Mouse (Mus musculus) Patski (cell line): ENCODE data around the gene Synpo2. TPM values are rescaled to one million over a fixed set of nuclear protein-coding genes. Genes with fewer than 3 reads are reported as not detected.

ENCODE experiments used
- ATAC-seq: fragments of 100-300 bp; one replicate; pipeline ENCODE4 v1.8.0; 2021
- CTCF ChIA-PET: fragments of 350-600 bp; sonication (Branson Sonifier 250); formaldehyde crosslinking; loops from one replicate; lab custom pipeline; 2022; ENCODE audit warnings: inconsistent platforms; lab: Charles Lee
- POLR2A ChIA-PET: fragments of 350-600 bp; sonication (Branson Sonifier 250); formaldehyde crosslinking; loops from one replicate; lab custom pipeline; 2022; ENCODE audit warnings: antibody characterized with exemption, inconsistent platforms; lab: Charles Lee
- DNase-seq: peaks from one replicate; pipeline ENCODE4 v3.0.0-alpha.2; 2011; ENCODE audit warnings: low read depth, low spot score
- H3K27me3 ChIP-seq: fragments of 371-371 bp; one replicate; pipeline ENCODE4 v1.5.1; 2021
- CTCF ChIP-seq: fragments of 100-300 bp; IDR thresholded peaks from one replicate; pipeline ENCODE4 v1.5.1; 2021
- in situ Hi-C: fragments of 300-500 bp; cut with MboI; formaldehyde crosslinking; loops from 3 replicates; pipeline ENCODE4 v1.11.1; 2018; ENCODE audit warnings: low pct_unique_long_range_greater_than_20kb, mixed read lengths
- polyA plus RNA-seq: library from polyadenylated mRNA; unstranded; gene quantifications from one replicate; pipeline ENCODE4 v1.2.3, GENCODE M21; 2021

Synpo2 gene
- polyA plus RNA-seq, 1 experiment from 2014 or later = 0.83 TPM

DNA sequence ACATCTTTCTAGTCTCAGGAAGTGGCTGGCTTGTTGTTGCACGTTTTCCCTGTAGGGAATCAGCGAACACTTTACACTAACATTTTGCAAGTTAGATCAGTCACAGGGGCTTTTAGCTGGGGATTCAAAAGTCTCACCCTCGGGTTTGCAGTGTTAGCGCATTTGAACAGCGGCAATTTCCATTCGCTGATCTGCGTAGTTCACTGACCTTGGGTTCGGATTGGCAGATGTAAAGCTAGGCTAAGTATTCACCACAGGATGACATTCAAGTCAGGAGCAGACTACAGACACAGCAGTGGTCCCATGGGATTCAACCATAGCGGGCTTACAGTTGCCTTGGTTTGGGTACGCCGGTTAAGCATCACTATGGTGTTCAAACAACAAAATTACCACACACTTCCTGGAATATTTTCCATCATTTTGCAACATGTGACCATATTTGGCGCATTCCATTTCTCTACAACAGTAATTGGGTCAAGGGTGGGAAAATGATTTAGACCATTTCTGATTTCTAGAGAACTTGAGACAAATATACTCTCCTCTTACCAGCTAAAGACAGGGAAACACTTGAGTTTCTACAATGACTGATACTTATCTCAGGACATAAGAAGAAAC lies 47.2 kb downstream of the Synpo2 start:
- no peaks in the 10 kb centered on the region for H3K27me3 ChIP-seq
- POLR2A ChIA-PET = interaction anchor here (0.7 to 1.3 kb wide), 3 partner anchors 9 to 13 kb away, joined by 3 to 4 read pairs (median 3); no protein-coding TSS in a partner anchor
- TF ChIP-seq CTCF = no peak
- in situ Hi-C loops = no loop called here
- DNase-seq (no peak), ATAC-seq (no peak)
- CTCF ChIA-PET = interaction anchor here (0.7 to 5.8 kb wide), 9 partner anchors 8 to 134 kb away, joined by 3 to 50 read pairs (median 4); no protein-coding TSS in a partner anchor

DNA sequence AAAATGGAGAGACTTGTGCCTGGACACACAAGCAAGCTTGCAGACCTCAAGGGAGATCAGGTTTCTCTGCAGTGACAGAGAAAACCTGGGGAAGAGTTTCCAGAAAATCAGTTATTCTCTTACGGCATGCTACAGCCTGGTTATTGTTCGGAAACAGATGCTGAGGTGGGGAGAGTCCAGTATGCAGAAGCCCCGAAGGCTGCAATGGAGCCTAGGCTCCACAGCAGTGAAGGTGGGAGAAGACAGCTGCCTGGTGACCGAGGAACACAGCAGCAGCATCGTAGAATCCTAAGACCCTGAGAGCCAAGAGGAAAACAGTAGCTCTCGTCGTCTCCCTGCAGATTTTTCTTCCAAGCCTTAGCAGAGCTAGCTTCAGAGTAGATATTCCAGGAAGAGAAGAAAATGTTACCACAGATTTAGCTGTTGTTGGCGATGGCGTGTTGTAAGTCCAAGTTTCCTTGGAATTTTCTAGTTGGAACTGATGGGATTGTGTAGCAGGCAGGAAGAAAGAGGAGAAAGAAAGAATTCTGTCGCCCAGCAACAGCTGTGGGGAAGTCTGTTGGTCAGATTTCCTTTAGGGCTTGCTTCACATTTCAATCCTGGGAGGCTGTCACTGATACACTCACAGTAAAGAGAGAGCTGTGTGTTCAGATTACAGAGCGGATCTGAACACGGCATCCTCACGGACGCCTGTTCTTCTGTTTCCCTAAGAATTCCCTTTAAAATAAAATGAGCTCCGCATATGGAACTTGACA lies 48.4 kb downstream of the Synpo2 start:
- DNase-seq = no peak
- in situ Hi-C loops = no loop called here
- TF ChIP-seq CTCF = no peak
- H3K27me3 ChIP-seq = no peaks in the 10 kb centered on the region
- POLR2A ChIA-PET = interaction anchor here (0.7 to 1.3 kb wide), 2 partner anchors 12 to 301 kb away, joined by 4 read pairs; no protein-coding TSS in a partner anchor
- ATAC-seq = no peak
- CTCF ChIA-PET = interaction anchor here (0.9 to 4.2 kb wide), 10 partner anchors 16 to 142 kb away, joined by 3 to 26 read pairs (median 4); no protein-coding TSS in a partner anchor

- ChIA-PET POLR2A (no interaction called here), CTCF (interaction anchor here (0.9 to 3.5 kb wide), 5 partner anchors 10 to 33 kb away, joined by 3 to 14 read pairs (median 3); no protein-coding TSS in a partner anchor)
- H3K27me3 ChIP-seq = no peaks in the 10 kb centered on the region
- ATAC-seq (no peak), DNase-seq (no peak)
- TF ChIP-seq CTCF = no peak
- in situ Hi-C loops = no loop called here
These were observed 50.6 kb downstream of the Synpo2 start for GRCm38 (mm10) chr3:123185238-123185925.

- CTCF ChIA-PET = interaction anchor here (0.9 to 7.0 kb wide), 10 partner anchors 8 to 50 kb away, joined by 3 to 50 read pairs (median 3); no protein-coding TSS in a partner anchor
- DNase-seq (no peak), ATAC-seq (no peak)
- H3K27me3 ChIP-seq = no peaks in the 10 kb centered on the region
- TF ChIP-seq CTCF = no peak
- in situ Hi-C loops = no loop called here
- POLR2A ChIA-PET = no interaction called here
These were observed 51.7 kb downstream of the Synpo2 start for GRCm38 (mm10) chr3:123184281-123184680.

GRCm38 (mm10) chr3:123179508-123179907 lies 56.4 kb downstream of the Synpo2 start:
- ChIA-PET POLR2A (interaction anchor here (0.7 to 1.0 kb wide), 2 partner anchors 10 kb away, joined by 3 read pairs; no protein-coding TSS in a partner anchor), CTCF (interaction anchor here (0.6 to 7.0 kb wide), 9 partner anchors 10 to 150 kb away, joined by 3 to 50 read pairs (median 6); no protein-coding TSS in a partner anchor)
- TF ChIP-seq CTCF = no peak
- ATAC-seq (peak; percentile 31), DNase-seq (no peak)
- H3K27me3 ChIP-seq = no peaks in the 10 kb centered on the region
- in situ Hi-C loops = no loop called here

GRCm38 (mm10) chr3:123179041-123179440 lies 56.9 kb downstream of the Synpo2 start:
- ChIA-PET POLR2A (interaction anchor here (1.0 kb wide), 1 partner anchor 9 kb away, joined by 3 read pairs; no protein-coding TSS in a partner anchor), CTCF (interaction anchor here (0.6 to 7.0 kb wide), 9 partner anchors 9 to 150 kb away, joined by 3 to 50 read pairs (median 6); no protein-coding TSS in a partner anchor)
- TF ChIP-seq CTCF = no peak
- no peaks in the 10 kb centered on the region for H3K27me3 ChIP-seq
- no peak for DNase-seq
- no peak for ATAC-seq
- in situ Hi-C loops = no loop called here

GRCm38 (mm10) chr3:123178420-123178819 lies 57.5 kb downstream of the Synpo2 start:
- DNase-seq (no peak), ATAC-seq (no peak)
- in situ Hi-C loops = no loop called here
- TF ChIP-seq CTCF = no peak
- ChIA-PET POLR2A (interaction anchor here (0.6 kb wide), 1 partner anchor 11 kb away, joined by 3 read pairs; no protein-coding TSS in a partner anchor), CTCF (interaction anchor here (1.2 to 7.0 kb wide), 8 partner anchors 9 to 151 kb away, joined by 3 to 50 read pairs (median 8); no protein-coding TSS in a partner anchor)
- H3K27me3 ChIP-seq = no peaks in the 10 kb centered on the region

GRCm38 (mm10) chr3:123176366-123177334 lies 59.3 kb downstream of the Synpo2 start:
- in situ Hi-C loops = no loop called here
- ATAC-seq (no peak), DNase-seq (no peak)
- no peaks in the 10 kb centered on the region for H3K27me3 ChIP-seq
- ChIA-PET POLR2A (interaction anchor here (0.7 kb wide), 1 partner anchor 178 kb away, joined by 7 read pairs; no protein-coding TSS in a partner anchor), CTCF (interaction anchor here (0.9 to 2.7 kb wide), 4 partner anchors 8 to 184 kb away, joined by 3 to 6 read pairs (median 4); no protein-coding TSS in a partner anchor)
- TF ChIP-seq CTCF = no peak

DNA sequence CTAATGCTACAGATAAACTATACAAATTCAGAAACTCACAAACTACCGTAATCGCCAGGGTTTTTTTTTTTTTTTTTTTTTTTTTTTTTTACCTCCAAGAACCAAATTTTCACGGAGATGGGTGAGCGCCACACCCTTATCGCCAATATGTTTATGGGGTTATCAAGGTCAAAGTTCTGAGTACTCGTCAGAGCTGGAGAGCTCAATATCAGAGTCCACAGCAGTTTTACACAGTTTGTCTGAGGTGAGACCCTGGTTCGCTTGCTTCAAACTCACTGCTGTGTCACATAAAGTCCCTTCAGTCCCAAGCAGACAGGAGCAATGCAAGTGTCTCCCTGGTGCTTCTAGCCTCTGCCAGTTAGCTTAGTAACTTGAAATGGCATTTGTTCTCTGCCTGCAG lies 60.8 kb downstream of the Synpo2 start:
- in situ Hi-C loops = no loop called here
- ChIA-PET POLR2A (interaction anchor here (0.7 to 1.3 kb wide), 2 partner anchors 13 to 266 kb away, joined by 4 to 6 read pairs; no protein-coding TSS in a partner anchor), CTCF (interaction anchor here (0.9 to 2.0 kb wide), 6 partner anchors 10 to 177 kb away, joined by 3 to 6 read pairs (median 4); partner anchors contain the start of gene Synpo2)
- TF ChIP-seq CTCF = no peak
- ATAC-seq = no peak
- no peak for DNase-seq
- no peaks in the 10 kb centered on the region for H3K27me3 ChIP-seq
